ENCODE assay signal across 2 mouse cellular contexts in the genomic region with DNA sequence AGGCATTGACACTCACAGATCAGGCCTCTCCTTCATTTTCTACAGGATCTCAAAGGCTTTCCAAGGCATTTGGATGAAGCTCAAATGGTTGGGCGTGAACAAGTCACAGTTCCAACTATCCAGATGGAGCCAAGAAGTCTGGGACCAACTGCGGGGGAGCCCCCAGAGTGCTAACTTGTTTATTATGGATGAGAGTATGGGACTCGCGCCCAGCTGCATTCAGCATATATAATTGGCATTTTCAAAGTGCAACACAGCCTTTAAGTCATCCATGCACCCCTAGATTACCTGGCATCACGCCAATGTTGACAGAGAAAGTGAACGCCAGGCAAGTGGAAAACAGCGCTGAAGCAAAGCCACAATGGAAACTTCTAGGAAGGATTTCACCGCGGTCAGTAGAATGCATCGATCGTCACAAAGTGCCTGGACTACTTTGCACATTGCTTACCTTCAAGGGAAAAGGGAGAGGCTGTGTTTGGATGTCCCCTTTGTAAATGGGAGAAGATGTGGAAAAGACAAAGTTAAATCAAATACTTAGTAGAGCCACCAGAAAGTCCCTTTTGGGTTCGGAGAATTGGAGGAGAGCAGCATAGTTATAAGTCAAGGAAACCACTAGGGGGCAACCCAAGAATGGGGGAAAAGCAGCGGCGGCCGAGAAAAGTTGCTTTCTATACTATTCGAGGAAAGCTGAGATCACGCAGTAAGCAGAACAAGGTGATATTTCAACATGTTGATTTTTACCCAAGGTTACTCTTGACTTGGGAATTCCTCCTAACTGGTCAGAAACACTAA.
TF ChIP-seq lines count a peak whose summit lies in the region.

No protein-coding gene starts in this region.

TF ChIP-seq in C2C12, 6 proteins besides CTCF, POLR2A, EP300 and RAD21 (continued from another document):
- TF ChIP-seq CEBPB (IDR thresholded peaks at IDR 0.05; ENCODE audit: low read depth) = no peak
- TF ChIP-seq MAX (IDR thresholded peaks at IDR 0.05) = no peak

TF ChIP-seq in myocyte, 11 proteins besides CTCF, POLR2A, EP300 and RAD21 (continued from another document):
- TF ChIP-seq USF1 (IDR thresholded peaks at IDR 0.05; ENCODE audit: low read depth) (no peak), MYOG (IDR thresholded peaks at IDR 0.05; ENCODE audit: control insufficient read depth in 1 of 3, insufficient read depth in 1 of 3, insufficient read length in 2 of 3, low read depth in 2 of 3) (no peak), TCF3 (IDR thresholded peaks at IDR 0.05; ENCODE audit: insufficient read length, low read depth) (no peak)
